Mouse (Mus musculus) olfactory bulb, adult 2 months (tissue): ENCODE data around the gene Dand5. TPM values are rescaled to one million over a fixed set of nuclear protein-coding genes. Genes with fewer than 3 reads are reported as not detected.

Experiments used
- H3K27ac ChIP-seq: fragments of 200-500 bp; 2 replicates; pipeline ENCODE4 v1.5.1; 2012; ENCODE audit warnings: low read depth, low read length; ENCODE audit not compliant: insufficient read depth
- H3K4me1 ChIP-seq: fragments of 200-500 bp; 2 replicates; pipeline ENCODE4 v1.6.1; 2012; ENCODE audit warnings: low read length; ENCODE audit not compliant: control insufficient read depth, insufficient read depth
- H3K4me3 ChIP-seq: fragments of 200-500 bp; 2 replicates; pipeline ENCODE4 v1.5.1; 2012; ENCODE audit warnings: mild to moderate bottlenecking, low read depth, low read length, moderate library complexity; ENCODE audit not compliant: insufficient read depth
- CTCF ChIP-seq: fragments of 200-500 bp; IDR thresholded peaks from 2 replicates; pipeline ENCODE4 v1.5.1; 2012; ENCODE audit warnings: low read depth, mild to moderate bottlenecking, low read length, moderate library complexity; ENCODE audit not compliant: insufficient read depth
- POLR2A ChIP-seq: fragments of 200-500 bp; IDR thresholded peaks from 2 replicates; pipeline ENCODE4 v1.6.1; 2012; ENCODE audit warnings: mild to moderate bottlenecking, low read depth, low read length, moderate library complexity; ENCODE audit not compliant: insufficient read depth
- WGBS: fragments of 180-500 bp; shearing (Covaris S2); methylation state at CpG from one replicate; pipeline ENCODE4 v1.1.7; 2018; 5-methylcytosine and 5-hydroxymethylcytosine counted together
- polyA plus RNA-seq: library from polyadenylated mRNA; stranded (reverse); fragments of >200 nt; gene quantifications from 2 replicates; pipeline ENCODE4 v1.2.4, GENCODE M21; 2012; ENCODE audit warnings: low replicate concordance; ENCODE audit not compliant: missing spikeins, insufficient read depth, insufficient read length

Gene Dand5
- polyA plus RNA-seq, 1 experiment: not detected

GRCm38 (mm10) chr8:84794486-84794885 is 28.1 kb downstream of the Dand5 start:
- no peak overlapping the region for H3K4me3 ChIP-seq
- peaks cover 43% of the 10 kb centered on the region for H3K4me1 ChIP-seq
- no peak for TF ChIP-seq CTCF
- no peak for TF ChIP-seq POLR2A
- WGBS: 59% methylated on average over 7 of the region's 7 CpGs
- H3K27ac ChIP-seq: peak overlapping the region; percentile 83

DNA sequence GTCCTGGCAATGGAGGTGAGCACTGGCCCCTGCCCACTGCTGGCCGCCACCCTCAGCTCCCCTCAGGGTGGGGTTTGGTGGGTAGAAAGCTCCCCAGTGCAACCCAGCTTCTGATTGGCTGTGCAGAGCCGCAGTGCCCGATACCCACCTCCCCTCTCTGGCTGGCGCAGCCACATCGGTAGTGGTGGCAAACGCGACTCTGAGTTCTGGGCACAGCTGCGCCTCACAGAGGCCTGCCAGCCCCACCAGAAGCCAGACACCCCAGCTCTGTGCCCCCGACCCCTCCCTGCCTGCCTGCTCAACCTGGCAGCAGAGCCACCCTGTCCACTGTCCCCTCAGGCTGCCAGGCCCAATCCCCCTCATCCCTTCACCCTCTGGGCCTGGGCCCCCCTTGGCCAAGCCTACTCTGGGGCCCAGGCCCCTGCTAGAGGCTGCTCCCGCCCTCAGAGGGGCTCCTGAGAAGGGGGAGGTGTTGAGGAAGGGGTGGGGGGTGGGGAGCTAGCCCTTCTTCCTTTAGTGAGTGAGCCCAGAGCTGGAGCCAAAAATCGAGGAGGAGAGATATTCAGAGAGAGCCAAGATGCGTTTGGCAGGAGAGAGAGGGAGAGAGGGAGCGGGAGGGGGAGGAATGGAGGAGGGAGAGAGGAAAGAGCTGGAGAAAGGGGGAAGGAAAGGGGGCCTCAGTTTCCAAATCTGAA is 28.7 kb downstream of the Dand5 start:
- WGBS: 42% methylated on average over 13 of the region's 13 CpGs
- no peak for TF ChIP-seq CTCF
- 0 out of 2 replicates have a peak, but pooled peaks have one; percentile 13 for TF ChIP-seq POLR2A
- peaks cover 42% of the 10 kb centered on the region for H3K4me1 ChIP-seq
- no peak overlapping the region for H3K4me3 ChIP-seq
- peak overlapping the region; percentile 83 for H3K27ac ChIP-seq

DNA sequence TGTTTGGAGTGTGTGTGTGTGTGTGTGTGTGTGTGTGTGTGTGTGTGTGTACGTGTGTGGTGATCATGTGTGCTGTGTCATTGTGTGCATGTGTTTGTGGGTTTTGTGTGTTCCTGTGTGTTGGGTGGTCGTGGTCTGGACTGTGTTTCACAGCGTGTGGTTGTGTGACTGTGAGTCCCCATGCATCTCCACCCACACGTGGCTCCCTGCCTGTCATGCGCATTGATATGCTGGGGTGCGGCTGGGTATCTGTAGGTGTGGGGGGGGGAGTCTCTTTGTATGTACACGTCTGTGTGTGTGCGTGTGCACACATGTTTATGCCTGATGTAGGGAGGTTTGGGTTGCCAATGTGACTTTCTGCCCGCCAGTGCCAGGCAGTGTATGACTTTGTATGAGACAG is 29.5 kb downstream of the Dand5 start:
- Histone ChIP-seq H3K27ac (peak overlapping the region; percentile 81), H3K4me3 (no peak overlapping the region), H3K4me1 (peaks cover 43% of the 10 kb centered on the region)
- 72% methylated on average over 9 of the region's 9 CpGs for WGBS
- TF ChIP-seq CTCF (no peak), POLR2A (no peak)

DNA sequence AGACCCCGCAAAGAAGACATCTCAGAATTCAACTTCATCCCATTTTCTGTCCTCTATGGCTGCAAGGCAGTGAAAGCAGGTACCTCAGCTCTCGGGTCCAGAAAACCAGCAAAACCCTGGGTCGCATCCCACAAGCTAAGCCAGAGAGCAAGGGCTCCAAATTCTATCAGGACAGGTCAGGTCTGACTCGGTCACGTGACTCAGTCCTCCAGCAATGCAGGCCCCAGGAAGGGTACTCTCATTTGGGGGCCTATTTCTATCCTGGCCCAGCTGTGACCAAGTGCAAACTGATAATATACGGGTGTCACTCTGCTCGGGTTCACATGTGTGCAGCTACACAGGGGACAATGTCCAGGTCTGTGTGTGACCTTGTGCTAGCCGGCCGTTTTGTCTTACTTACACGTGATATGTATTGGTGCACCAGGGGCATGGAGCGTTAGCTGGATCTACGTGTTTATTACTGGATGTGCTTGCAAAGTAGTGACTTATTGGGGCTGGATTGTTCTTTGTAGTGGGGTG is 30.1 kb downstream of the Dand5 start:
- no peak for TF ChIP-seq CTCF
- TF ChIP-seq POLR2A: no peak

DNA sequence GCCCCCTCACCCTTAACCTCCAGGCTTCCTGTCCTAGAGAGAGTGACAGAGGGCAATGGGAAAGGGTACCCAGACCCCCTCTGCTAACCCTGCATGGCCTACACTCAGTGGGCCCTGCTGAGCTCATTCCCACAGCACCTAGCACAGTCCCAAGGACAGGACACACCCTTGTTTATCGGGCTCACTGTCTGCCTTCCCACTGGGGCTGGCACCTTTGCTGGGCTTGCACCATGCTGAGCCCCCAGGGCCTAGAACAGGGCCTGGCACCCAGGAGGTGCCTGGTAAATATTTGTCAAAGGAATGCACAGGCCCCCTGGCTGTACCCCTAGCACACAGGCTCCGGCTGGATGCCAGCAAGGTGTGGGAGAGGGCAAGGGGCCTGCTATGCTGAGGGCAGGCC is 32.1 kb downstream of the Dand5 start:
- no peak for TF ChIP-seq CTCF
- no peak overlapping the region for H3K4me3 ChIP-seq
- 80% methylated on average over 2 of the region's 2 CpGs for WGBS
- H3K4me1 ChIP-seq: peaks cover 49% of the 10 kb centered on the region
- no peak overlapping the region for H3K27ac ChIP-seq

More for the DNA sequence above, 30.1 kb downstream of the Dand5 start:
- Histone ChIP-seq H3K27ac (no peak overlapping the region; the same call in 1 of the 2 replicates), H3K4me1 (peaks cover 39% of the 10 kb centered on the region), H3K4me3 (no peak overlapping the region)
- 82% methylated on average over 12 of the region's 12 CpGs for WGBS

DNA sequence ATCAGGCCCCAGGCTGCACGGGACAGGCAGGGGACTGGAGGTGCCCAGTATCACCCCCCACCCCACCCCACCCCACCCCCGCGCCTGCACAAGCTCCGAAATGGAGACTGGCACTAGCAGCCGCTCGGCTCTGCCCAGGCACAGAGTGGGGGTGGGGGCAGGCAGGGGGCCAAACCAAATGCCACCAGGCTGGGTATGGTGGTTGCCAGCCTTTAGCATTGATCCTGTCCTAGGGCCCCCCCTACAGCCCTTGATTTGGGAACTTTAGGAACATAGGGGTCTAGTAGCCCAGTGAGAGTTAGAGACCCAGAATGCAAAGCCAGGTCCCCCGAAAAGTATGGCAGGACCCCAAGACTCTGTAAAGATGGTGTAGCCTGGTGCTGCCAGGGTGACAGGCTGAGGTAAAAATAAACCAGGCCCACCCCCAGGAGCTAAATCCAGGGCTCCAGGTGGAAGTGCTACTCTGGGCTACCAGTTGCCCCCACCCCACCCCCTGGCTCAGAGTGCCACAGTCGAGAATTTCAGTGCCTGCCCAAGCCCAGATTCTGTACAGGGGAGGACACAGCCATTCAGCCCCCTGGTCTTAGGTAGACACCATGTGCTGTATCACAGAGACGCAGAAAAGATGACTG is 32.7 kb downstream of the Dand5 start:
- H3K4me1 ChIP-seq: peaks cover 55% of the 10 kb centered on the region
- no peak overlapping the region for H3K4me3 ChIP-seq
- no peak overlapping the region for H3K27ac ChIP-seq
- TF ChIP-seq CTCF (no peak), POLR2A (no peak)
- 62% methylated on average over 9 of the region's 9 CpGs for WGBS

- H3K4me1 ChIP-seq: peaks cover 56% of the 10 kb centered on the region
- WGBS: 71% methylated on average over 5 of the region's 5 CpGs
Observed at GRCm38 (mm10) chr8:84789345-84789744, 33.3 kb downstream of the Dand5 start.

DNA sequence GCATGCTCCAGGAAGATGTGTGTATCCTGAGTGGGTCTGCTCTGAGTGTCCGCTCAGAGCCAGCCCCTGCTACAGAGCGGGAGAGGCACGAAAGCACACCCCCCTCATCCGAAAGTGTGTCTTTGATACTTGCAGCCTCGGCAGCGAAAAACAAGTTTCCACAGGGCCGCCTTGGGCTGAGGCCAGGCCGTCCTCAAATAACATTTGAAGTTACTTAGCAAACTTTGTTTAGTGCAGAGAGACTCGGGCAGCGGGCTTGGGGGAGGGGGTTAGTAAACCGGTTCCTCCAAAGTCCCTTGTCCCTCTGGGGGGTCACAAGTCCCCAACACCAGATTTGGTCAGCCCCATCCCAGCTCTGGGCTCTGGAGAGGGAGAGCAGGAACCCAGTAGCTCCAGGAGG is 33.7 kb downstream of the Dand5 start:
- H3K4me3 ChIP-seq: no peak overlapping the region
- no peak overlapping the region for H3K27ac ChIP-seq
- 46% methylated on average over 11 of the region's 11 CpGs for WGBS
- TF ChIP-seq CTCF (no peak), POLR2A (no peak)
- H3K4me1 ChIP-seq: peaks cover 56% of the 10 kb centered on the region

More at GRCm38 (mm10) chr8:84789345-84789744, 33.3 kb downstream of the Dand5 start:
- H3K4me3 ChIP-seq: no peak overlapping the region
- TF ChIP-seq CTCF (no peak), POLR2A (no peak)
- H3K27ac ChIP-seq: no peak overlapping the region
